Mouse (Mus musculus): ENCODE measurements around the gene Olfr1280.
"Not testable (repeated sequence)": the region's sequence is repeated elsewhere in the genome, so short reads cannot be mapped to it uniquely, and the experiment has no call there.

Olfr1280 gene

DNA sequence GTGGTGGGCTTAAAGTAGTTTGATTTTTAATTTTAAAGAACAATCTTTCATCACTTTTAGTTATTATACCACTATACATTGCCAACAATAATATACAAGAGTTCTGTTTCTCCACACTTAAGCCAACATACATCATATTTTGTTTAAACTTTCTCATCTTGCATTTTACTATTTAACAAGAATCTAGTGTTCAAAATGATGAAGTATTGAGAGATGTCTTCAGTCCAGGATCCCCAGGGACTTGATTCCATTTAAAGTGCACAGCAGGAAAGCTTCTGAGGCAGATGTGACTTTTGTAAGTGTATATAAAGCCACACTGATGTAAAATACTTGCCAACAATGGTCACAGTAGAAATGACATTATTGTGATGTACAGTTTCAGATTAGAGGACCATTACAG is at the start of gene Olfr1280:
Gene Olfr1280 (plus strand): TSS at position 301 of the 400 bp plus-strand sequence.
- DNase-seq: no peak

DNA sequence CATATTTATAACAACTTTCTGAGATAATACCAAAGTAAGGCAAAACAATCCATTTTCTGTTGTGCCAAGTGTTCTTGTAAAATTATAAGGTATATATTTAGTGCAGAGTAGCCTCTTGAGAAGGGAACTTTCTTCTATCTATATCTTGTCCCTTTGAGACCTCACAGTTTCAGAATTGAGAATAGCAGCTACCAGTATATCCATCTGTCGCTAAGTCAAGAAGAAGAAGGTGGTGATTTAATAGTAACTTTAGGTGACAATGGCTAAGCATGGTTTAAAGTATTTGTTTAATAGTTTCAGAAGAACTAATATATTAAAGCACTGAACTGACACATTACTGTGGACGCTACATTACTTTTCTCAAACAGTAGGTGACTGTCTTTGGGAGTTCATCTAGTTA is 39.8 kb upstream of the Olfr1280 start, which contains the start of gene Olfr1277:
Gene Olfr1277 (minus strand): TSS at position 101 of the 400 bp plus-strand sequence.
- DNase-seq: no peak

DNA sequence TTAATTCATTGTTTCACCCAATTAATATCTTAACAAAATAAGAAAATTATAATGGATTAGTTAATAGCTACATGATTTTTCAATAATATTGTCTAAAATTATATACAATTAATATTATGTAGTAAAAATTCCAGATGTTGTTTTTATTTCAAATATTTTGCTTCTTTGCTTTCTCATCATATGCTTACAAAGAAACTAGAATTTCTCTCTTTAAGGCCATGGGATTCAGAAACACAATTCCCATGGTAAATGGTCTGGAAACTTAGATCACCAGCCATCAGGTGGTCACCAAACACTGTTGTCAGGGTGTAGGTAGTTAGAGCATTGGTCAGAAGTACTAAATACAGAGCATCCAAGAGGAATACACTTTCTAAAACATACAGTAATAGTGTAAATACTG is 24.0 kb upstream of the Olfr1280 start, which contains the start of gene Olfr1278:
Gene Olfr1278 (plus strand): TSS at position 301 of the 400 bp plus-strand sequence.
- no peak for DNase-seq

DNA sequence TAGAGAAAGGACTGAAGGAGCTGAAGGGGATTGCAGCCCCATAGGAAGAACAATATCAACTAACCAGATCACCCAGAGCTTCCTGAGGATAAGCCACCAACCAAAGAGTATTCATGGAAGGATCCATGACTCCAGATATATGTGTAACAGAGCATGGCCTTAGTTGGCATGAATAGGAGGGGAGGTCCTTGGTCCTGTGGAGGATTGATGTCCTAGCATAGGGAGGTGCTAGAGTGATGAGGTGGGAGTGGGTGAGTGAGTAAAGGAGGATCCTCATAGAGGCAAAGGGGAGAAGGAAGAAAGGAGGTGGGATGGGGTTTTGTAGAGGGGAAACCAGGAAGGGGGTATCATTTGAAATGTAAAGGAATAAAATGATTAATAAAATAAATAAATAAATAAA is 15.3 kb upstream of the Olfr1280 start:
- DNase-seq: no peak

DNA sequence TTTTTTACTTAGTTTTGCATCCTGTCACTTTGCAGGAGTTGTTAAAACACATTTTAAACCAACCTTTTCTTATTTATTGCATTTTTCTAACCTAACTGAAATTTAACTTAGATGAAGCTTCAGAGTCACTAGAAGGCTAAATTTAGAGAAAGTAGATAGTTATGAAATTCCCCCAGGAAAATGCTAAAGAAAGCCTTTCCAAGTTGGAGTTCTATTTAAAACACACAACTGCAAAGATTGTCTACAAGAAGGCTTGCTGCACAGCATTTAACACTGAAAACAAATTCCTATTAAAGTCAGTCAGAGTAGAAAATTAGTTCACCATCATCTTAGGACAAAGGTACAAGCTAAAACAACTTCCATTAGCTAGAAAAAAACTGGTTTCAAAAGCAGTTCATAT is 13.4 kb upstream of the Olfr1280 start, which contains the start of gene Olfr1279:
Gene Olfr1279 (plus strand): TSS at position 262 of the 400 bp plus-strand sequence.
- DNase-seq: no peak

DNA sequence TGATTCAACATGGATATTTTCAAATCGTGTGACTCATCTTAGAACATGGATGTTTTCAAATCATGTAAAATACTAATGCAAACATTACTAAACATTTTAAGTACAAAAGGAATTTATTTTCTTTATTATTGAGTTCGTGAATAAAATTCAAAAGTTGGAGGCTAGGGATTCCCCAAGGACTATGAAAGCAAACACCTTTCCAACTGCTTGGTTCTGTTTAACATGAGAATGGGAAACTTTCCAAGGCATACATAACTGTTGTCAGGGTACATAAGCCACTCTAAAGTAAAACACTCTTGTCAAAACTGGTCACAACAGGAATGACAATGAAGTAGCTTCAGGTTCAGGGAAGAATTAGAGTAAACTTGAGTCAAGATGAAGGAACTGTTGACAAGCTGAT is 12.4 kb downstream of the Olfr1280 start, which contains the start of gene Olfr1281:
Gene Olfr1281 (plus strand): TSS at position 301 of the 400 bp plus-strand sequence.
- DNase-seq: no peak

DNA sequence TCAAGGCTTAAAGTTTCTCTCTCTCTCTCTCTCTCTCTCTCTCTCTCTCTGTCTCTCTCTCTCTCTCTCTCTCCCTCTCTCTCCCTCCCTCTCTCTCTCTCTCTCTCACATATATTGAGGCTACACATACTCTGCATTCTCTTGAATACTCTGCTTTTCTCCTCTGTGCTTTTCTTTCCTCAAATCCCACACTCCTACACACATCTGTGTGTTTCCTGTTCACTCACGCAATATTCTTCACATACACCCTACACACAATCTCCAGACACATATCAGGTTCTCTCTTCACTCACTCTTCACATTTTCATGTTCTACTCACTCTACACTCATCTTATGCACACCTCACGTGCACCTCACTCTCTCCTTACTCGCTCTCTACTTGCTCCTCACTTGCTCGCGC is 19.9 kb downstream of the Olfr1280 start:
- DNase-seq: not testable (repeated sequence)

DNA sequence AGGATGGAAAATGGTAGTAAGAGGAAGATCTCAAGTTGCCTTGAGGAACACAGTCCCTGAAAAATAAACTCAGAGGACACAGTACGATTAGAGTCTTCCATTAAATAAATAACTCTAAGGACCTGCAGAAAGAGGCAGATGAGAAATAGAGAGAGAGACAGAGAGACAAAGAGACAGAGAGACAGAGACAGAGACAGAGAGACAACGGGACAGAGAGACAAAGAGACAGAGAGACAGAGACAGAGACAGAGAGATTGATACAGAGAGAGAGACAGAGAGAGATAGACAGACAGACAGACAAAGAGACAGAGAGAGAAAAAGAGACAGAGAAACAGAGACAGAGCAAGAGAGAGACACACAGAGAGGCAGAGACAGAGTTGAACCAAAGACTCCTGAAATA is 22.2 kb downstream of the Olfr1280 start, which contains the start of gene Olfr1282:
Gene Olfr1282 (minus strand): TSS at position 101 of the 400 bp plus-strand sequence.
- no peak for DNase-seq

DNA sequence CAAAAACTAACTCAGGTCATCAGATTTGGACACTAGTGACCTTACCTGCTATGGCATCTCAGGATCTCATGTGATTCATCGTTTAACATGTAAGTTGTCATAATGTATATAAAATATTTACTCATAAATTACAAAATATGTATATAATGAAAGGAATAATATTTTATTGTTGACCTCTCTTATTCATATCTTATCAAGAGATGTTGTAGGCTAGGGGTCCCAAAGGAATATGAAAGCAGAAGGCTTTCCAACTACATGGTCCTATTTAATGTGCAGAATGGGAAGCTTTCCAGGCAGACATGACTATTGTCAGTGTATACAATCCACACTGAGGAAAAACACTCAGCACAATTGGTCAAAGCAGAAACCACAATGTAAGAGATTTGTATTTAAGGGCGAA is 52.7 kb downstream of the Olfr1280 start, which contains the start of gene Olfr1283:
Gene Olfr1283 (plus strand): TSS at position 301 of the 400 bp plus-strand sequence.
- no peak for DNase-seq

DNA sequence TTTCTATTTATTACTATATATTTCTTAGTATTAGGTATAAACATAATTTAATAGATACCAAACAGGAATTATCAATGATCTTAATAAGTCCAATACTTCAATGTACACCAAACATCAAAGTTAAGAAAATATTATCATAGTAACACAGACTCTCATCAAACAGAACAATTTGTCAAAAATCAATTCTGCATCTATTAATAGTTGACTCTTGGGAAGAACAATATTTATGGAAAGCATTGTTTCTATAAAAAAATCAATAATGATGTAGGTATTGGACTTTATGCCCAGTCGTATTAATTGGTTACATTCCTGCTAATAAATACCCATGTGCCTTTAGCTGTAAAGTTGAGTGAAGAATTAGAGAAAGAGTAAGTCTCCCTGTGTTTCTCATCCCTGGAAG is 61.4 kb downstream of the Olfr1280 start, which contains the start of gene Olfr1284:
Gene Olfr1284 (plus strand): TSS at position 301 of the 400 bp plus-strand sequence.
- DNase-seq: no peak
